Mouse (Mus musculus) thymus, postnatal 0 days (tissue): ENCODE results near the gene Pi4ka. TPM values are rescaled to one million over a fixed set of nuclear protein-coding genes. Genes with fewer than 3 reads are reported as not detected.

Experiments used
- DNase-seq: peaks from one replicate; pipeline ENCODE4 v3.0.0-alpha.2; 2015; ENCODE audit warnings: low spot score
- polyA plus RNA-seq: library from polyadenylated mRNA; unstranded; fragments of >200 nt; fragmentation: Nextera tagmentation; extraction: Ambion mirVana; gene quantifications from 2 replicates; pipeline ENCODE4 v1.2.1, GENCODE M21; 2015

Gene Pi4ka
- polyA plus RNA-seq, 1 experiment from 2014 or later: 31.3 TPM

- no peak for DNase-seq
Measured at GRCm38 (mm10) chr16:17275721-17276120, 130.4 kb downstream of the Pi4ka start, which contains the start of gene Tmem191c. Tmem191c (plus strand) TSS chr16:17276077.

DNA sequence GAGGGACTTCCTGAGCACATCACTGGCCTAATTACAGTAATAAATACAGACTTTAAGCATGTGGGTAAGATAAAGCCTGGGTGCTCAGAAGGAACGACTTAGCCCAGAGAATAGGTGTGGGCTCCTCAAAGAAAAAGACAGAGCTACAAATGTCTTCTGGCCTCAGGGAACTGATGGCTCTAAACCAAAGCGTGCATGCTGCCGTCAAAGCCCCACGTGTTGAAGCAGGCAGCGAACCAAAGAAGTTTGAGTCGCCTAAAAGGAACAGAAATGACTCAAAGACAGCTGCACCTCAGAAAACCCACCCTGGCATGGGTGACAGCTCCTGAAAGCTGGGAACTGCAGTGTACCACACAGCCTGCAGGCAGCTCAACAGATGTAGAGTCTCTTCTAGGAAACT is 134.3 kb downstream of the Pi4ka start:
- no peak for DNase-seq

- DNase-seq: no peak
Measured at GRCm38 (mm10) chr16:17271124-17271523, 135.0 kb downstream of the Pi4ka start.

DNA sequence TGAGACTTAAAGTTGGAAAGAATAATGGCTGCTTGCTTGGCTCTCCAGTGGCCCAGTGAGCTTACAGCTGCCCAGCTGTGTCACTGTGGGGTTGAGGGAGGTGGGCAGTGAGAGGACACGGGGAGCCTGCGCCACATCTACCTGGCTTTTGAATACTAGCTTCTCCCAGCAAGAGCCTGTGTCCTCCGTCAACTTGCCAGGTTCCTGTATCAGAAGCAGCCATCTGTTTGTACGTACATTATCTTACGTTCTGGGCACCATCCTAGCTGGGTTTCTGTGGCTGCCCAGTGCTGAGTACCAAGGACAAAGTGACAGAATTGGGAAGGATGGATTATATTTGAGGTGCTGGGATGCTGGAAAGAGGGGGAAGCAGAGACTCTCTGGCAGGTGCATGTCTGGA is 136.2 kb downstream of the Pi4ka start:
- DNase-seq: no peak

DNA sequence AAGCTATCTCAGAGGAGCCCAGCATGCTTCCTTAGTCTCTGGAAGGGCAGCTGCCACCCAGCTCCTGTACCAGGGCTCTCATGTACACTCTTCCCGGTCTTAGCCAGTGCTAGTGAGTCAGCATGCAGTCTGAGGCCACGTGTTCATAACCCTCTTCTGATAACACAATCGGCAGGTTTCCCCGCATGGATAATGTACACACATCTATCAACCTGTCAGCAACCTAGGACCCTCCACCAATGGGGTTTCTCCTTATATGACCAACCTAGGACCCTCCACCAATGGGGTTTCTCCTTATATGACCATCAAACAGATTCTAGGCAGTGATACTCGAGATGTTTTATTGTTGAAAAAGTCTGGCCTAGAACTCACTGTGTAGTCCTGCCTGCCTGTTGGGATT is 138.2 kb downstream of the Pi4ka start:
- DNase-seq: no peak

- no peak for DNase-seq
Measured at GRCm38 (mm10) chr16:17266113-17266512, 140.0 kb downstream of the Pi4ka start.

- no peak for DNase-seq
Measured at GRCm38 (mm10) chr16:17261341-17261740, 144.8 kb downstream of the Pi4ka start.

DNA sequence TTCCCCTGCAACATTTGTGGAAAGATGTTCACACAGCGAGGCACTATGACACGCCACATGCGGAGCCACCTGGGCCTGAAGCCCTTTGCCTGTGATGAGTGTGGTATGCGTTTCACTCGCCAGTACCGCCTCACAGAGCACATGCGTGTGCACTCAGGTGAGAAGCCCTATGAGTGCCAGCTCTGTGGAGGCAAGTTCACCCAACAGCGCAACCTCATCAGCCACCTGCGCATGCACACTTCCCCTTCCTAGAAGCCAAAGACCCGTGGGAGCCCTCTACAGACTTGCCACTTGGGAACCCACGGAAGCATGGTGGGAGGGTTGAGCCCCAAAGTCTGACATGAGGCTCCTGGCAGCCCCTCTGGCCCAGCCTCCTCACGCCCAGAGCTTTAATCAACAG is 147.2 kb downstream of the Pi4ka start:
- DNase-seq: no peak

DNA sequence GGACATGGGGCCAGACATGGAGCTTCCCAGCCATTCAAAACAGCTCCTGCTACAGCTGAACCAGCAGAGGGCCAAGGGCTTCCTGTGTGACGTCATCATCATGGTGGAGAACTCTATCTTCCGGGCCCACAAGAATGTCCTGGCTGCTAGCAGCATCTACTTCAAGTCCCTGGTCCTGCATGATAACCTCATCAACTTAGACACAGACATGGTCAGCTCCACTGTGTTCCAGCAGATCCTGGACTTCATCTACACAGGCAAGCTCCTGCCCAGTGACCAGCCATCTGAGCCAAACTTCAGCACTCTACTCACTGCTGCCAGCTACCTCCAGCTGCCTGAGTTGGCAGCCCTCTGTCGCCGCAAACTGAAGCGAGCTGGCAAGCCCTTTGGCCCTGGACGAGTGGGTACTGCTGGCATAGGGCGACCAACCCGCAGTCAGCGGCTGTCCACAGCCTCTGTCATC is 148.7 kb downstream of the Pi4ka start:
- DNase-seq: no peak

DNA sequence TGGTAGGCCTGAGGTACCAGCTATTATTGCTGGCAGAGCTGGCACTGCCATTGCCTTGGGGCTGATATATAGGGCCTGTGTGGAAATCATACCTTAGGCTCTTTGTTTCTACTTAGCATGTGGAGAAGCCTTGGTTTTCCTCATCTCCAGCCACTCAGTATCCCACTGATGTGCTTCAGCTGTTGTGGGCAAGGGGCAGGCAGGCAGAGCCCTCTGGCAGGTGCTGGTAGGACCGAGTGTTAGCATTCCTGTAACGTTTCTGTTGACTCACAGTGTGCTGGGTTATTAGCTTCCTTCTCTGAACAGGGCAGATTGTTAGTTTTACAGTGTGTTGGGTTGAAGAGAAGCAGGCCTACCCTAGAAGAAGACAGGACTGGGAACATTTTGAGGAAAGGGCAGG is 150.8 kb downstream of the Pi4ka start:
- no peak for DNase-seq

DNA sequence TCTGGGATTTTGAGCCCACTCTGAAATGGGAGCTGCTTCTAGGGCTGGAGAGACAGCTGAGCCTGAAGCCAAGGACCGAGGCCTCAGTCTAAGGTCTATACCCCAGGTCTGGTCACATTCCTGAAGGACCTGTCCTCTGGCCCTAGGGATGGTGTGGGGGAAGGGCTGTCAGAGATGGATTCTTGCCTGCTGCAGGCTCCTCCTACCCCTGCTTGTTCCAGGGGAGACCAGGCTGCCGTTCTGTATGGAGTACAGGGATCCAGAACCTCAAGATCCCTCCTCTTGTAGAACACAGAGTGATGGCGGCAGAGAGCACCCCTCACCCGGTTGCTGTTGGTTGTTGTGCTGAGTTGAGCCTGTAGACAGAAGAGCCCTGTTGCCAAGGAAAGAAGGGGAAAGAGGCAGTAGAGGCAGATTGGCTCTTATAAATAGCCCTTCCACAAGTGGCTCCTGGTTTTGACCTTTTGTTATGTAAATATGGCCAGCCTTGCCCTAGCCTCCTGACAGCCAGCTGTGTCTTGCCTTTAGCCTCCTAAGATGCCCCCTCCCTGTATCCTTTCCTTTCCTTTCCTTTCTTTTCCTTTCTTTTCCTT is 152.0 kb downstream of the Pi4ka start:
- DNase-seq: no peak

- no peak for DNase-seq
Measured at GRCm38 (mm10) chr16:17252841-17253240, 153.3 kb downstream of the Pi4ka start.

DNA sequence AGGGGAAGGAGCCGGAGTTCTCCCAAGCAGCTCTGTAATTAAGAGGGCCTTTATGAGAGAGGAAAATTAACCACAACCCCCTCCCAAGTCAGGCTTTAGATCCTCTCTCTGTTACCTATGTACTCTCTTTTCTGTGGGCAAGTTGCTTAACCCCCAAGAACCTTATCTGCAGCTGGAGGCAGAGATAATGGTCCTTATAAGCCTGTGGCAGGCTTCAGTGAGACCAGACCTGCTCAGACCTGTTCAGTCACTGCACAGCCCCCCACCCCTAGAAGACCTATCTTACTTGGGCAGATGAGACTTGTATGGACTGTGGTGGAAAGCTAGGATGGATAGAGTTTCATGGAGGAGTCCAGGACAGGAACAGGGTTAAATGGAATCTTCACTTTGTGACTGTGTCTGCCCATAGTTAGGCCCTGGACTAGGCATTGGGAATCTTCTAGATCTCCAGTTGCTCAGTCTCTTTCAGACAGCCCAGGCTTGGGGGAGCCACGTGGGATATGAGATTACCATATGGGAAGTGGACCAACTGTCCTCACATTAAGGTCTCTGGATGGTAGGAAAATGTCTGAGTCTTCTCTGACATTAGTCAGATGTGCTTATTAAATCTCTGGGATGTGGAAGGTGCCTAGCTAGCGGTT is 153.9 kb downstream of the Pi4ka start:
- no peak for DNase-seq

DNA sequence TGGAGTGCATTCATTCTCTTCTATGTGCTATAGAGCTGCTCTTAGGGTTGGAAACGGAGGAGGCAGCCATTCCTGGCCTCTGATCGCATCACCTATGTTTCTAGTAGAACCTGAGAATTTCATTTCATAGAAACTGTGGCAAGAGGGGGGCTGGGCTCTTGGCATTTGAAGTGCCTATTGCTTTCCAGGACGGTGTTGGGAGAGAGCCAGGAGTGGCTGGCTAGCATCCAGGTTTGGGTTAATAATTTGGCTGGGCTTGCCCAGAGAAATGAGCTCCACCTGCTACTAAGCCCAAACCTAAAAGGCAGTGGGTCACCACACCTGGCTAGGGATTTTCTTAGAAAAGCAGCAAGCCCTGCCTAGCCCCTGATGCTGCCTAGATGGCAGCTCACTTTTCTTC is 154.6 kb downstream of the Pi4ka start:
- DNase-seq: no peak

GRCm38 (mm10) chr16:17249135-17249534 is 157.0 kb downstream of the Pi4ka start:
- no peak for DNase-seq

- DNase-seq: no peak
Measured at GRCm38 (mm10) chr16:17247727-17248126, 158.4 kb downstream of the Pi4ka start.

DNA sequence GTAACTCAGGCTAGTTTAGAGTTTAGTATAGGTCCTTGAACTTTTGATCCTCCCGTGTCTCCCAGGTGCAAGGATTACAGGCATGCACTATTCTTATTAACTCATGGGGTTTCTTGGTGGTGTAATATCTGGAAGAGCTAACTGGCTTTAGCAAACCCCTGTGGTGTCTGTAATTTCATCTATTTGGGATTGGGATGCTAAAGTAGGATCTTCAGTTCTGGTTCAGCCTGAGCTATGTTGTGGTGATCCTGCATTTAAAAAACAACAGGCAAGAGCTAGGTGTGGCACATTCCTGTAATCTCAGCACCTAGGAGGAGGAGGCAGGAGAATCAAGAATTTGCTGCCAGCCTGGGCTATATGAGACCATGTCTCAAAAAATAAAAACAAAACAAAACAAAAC is 161.1 kb downstream of the Pi4ka start:
- DNase-seq: no peak

DNA sequence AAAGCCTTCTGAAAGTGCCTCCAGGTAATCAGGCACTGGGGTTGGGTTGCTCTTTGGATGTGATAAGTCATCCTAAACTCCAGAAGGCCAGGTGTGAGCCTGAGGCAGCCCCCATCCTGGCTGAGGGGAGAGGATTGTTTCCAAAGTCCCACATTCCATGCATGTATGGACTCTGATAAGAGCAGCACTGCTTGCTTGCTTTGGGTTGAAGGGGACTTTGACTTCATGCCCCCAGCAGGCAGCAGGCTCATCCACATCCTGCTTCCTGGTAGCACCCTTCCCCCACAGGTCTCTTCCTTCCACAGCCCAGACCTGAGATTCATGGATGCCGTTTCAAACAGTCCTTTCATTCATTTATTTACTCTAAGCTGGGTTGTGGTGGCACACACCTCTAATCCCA is 162.4 kb downstream of the Pi4ka start:
- no peak for DNase-seq

DNA sequence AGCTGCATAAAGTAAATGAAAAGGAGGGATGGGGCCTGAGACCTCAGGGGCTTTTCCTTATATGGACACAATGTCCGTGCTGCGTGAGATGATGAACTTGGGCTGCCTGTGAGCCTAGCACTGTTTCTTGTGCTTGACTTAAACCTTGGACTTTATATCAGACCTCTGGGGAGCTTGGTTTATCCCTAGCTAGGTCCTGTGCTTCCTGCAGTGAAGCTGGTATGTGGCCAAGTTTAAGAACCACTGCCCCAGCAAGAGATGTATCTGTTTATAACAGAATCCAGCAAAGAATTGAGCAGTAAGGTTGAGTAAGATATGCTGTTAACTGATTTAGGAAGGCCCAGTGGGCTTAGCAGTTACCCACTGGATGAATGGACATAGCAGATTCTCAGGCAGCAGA is 166.7 kb downstream of the Pi4ka start:
- DNase-seq: no peak

GRCm38 (mm10) chr16:17237634-17238033 is 168.5 kb downstream of the Pi4ka start:
- DNase-seq: no peak

DNA sequence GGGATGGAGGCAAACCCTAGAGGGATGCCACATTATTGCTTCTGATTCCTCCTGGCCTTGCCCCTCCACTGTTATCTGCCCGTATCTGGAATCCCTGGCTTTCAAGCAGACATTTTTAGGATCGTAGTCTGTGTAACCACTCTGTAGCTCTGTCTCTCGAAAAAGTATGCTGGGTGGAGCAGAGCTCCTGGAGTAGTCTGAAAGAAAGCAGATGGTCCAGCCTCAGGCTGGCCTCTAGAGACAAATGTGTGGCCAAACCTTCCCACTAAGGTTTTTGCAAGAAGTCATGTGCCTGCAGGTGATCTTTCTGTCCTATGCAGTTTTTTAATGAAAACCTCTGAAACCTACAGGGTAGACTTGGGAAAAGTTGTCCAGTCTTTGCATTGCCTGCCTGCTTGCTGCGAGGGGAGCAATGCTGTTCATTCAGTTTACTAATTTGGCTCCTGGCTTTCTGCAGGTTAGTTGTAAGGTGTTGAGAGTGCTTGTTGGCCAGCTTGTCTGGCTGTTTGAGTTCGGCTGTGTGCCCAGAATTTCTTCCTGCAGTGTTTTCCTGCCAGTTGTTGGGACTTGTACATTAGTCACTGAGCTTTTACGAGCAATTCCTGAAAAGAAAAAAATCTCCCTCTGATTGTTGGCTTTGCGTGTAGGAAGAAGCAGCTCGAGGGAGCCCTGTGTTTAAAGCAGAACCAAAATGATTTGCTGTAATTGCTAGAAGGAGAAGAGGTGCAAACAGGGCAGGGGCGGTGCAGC is 171.0 kb downstream of the Pi4ka start:
- DNase-seq: no peak

- peak; percentile 21 for DNase-seq
Measured at GRCm38 (mm10) chr16:17234499-17234895, 171.6 kb downstream of the Pi4ka start.
